Comparison of ENCODE assay signal across 8 mouse cellular contexts in genomic region chr7:24175337-24175711, GRCm38 (mm10). TPM values are rescaled to one million over a fixed set of nuclear protein-coding genes. Genes with fewer than 3 reads are reported as not detected.
DNase-seq lines count a peak whose midpoint lies in the region; ATAC-seq and TF ChIP-seq lines count a peak whose summit lies in the region.

No protein-coding gene starts in this region.

- 63% methylated on average over 6 of the region's 6 CpGs for WGBS in heart, embryonic 10.5 days
- 30% methylated on average over 6 of the region's 6 CpGs for WGBS in thymus, adult 2 months
- WGBS in liver, embryonic 12.5 days (ENCODE audit: insufficient replicate concordance): 43% methylated on average over 6 of the region's 6 CpGs
- WGBS in stomach, postnatal 0 days: 51% methylated on average over 6 of the region's 6 CpGs

- H3K36me3 ChIP-seq in heart, embryonic 10.5 days: no peaks in the 10 kb centered on the region
- H3K36me3 ChIP-seq in thymus, adult 2 months (ENCODE audit: control insufficient read depth, insufficient read depth, low read length): no peaks in the 10 kb centered on the region
- no peaks in the 10 kb centered on the region for H3K36me3 ChIP-seq in liver, embryonic 12.5 days
- H3K36me3 ChIP-seq in stomach, postnatal 0 days (ENCODE audit: control insufficient read depth, insufficient read depth, low read length): no peaks in the 10 kb centered on the region

- no peak for ATAC-seq in liver, embryonic 12.5 days
- 0 out of 2 replicates have a peak, but pooled peaks have one; percentile 8 for ATAC-seq in stomach, postnatal 0 days (ENCODE audit: low FRiP score, low TSS enrichment)

- H3K9ac ChIP-seq in liver, embryonic 12.5 days: peak overlapping the region; percentile 55; the same call in 1 of the 2 replicates
- peak overlapping the region; percentile 56; the same call in 1 of the 2 replicates for H3K9ac ChIP-seq in stomach, postnatal 0 days (ENCODE audit: low read length)

- no peak for DNase-seq in heart, embryonic 10.5 days (ENCODE audit: low spot score)
- no peak for DNase-seq in heart, postnatal 25 days (ENCODE audit: low spot score)
- no peak for DNase-seq in thymus, adult 2 months
- DNase-seq in thymus, postnatal 36 days: no peak
- no peak for DNase-seq in stomach, postnatal 0 days (ENCODE audit: low spot score)
- DNase-seq in adrenal gland, postnatal 10 days: no peak
- no peak for DNase-seq in adrenal gland, postnatal 14 days

- H3K9me3 ChIP-seq in heart, embryonic 10.5 days: no peaks in the 10 kb centered on the region
- H3K9me3 ChIP-seq in liver, embryonic 12.5 days (replicated peaks): no peaks in the 10 kb centered on the region
- H3K9me3 ChIP-seq in stomach, postnatal 0 days (ENCODE audit: control insufficient read depth, low read length): no peaks in the 10 kb centered on the region

- no peak for TF ChIP-seq EP300 in stomach, postnatal 0 days (optimal IDR thresholded peaks at IDR 0.05)

- intact Hi-C loops in heart, postnatal 25 days (cut with DNase I): no loop called here

- TF ChIP-seq CTCF in thymus, adult 2 months (IDR thresholded peaks at IDR 0.05; ENCODE audit: borderline replicate concordance, control insufficient read depth, extremely low read depth, insufficient read depth, low read length, poor library complexity): no peak
- TF ChIP-seq CTCF in stomach, postnatal 0 days (IDR thresholded peaks at IDR 0.05; ENCODE audit: low read depth): no peak

- H3K4me3 ChIP-seq in heart, embryonic 10.5 days: peak overlapping the region; percentile 72
- peak overlapping the region; percentile 64 for H3K4me3 ChIP-seq in thymus, adult 2 months (ENCODE audit: control insufficient read depth, insufficient read depth, low read length)
- peak overlapping the region; percentile 59 for H3K4me3 ChIP-seq in liver, embryonic 12.5 days
- H3K4me3 ChIP-seq in stomach, postnatal 0 days (ENCODE audit: low read depth, low read length): peak overlapping the region; percentile 61

- H3K27ac ChIP-seq in heart, embryonic 10.5 days: peak overlapping the region; percentile 90; the same call in 1 of the 2 replicates
- H3K27ac ChIP-seq in thymus, adult 2 months (ENCODE audit: control insufficient read depth, insufficient read depth, low read length): no peak overlapping the region
- no peak overlapping the region for H3K27ac ChIP-seq in liver, embryonic 12.5 days
- H3K27ac ChIP-seq in stomach, postnatal 0 days (replicated peaks): no peak overlapping the region

- H3K4me1 ChIP-seq in heart, embryonic 10.5 days: peaks cover 6% of the 10 kb centered on the region
- peaks cover 4% of the 10 kb centered on the region for H3K4me1 ChIP-seq in thymus, adult 2 months (replicated peaks; ENCODE audit: control insufficient read depth, insufficient read depth, low read length)
- H3K4me1 ChIP-seq in liver, embryonic 12.5 days: no peaks in the 10 kb centered on the region
- H3K4me1 ChIP-seq in stomach, postnatal 0 days (replicated peaks; ENCODE audit: control insufficient read depth, insufficient read depth): no peaks in the 10 kb centered on the region

- no peaks in the 10 kb centered on the region for H3K27me3 ChIP-seq in heart, embryonic 10.5 days (ENCODE audit: insufficient read depth, poor library complexity, severe bottlenecking)
- no peaks in the 10 kb centered on the region for H3K27me3 ChIP-seq in thymus, adult 2 months (ENCODE audit: control insufficient read depth, insufficient read depth, low read length)
- H3K27me3 ChIP-seq in liver, embryonic 12.5 days (replicated peaks): no peaks in the 10 kb centered on the region
- H3K27me3 ChIP-seq in stomach, postnatal 0 days (ENCODE audit: control insufficient read depth, insufficient read depth, low read length): no peaks in the 10 kb centered on the region

- peak overlapping the region; percentile 67 for H3K4me2 ChIP-seq in liver, embryonic 12.5 days
- H3K4me2 ChIP-seq in stomach, postnatal 0 days (replicated peaks; ENCODE audit: low read depth): peak overlapping the region; percentile 50

- TF ChIP-seq POLR2A in thymus, adult 2 months (IDR thresholded peaks at IDR 0.05; ENCODE audit: control insufficient read depth, extremely low read depth, insufficient read depth, low read length, poor library complexity): no peak

RNA-seq across cellular contexts. Expression of gene Zfp114, which starts 0.5 kb away (rescaled TPM):
- 4.7 and 5.0 TPM in 2 replicates for polyA plus RNA-seq in heart, embryonic 10.5 days (2016; fragmentation: Nextera tagmentation; extraction: Ambion mirVana)
- under 1 TPM; 0.14 to 0.44 TPM for total RNA-seq in heart, postnatal 25 days (2021)
- polyA plus RNA-seq in thymus, adult 2 months (2012; rRNA removed): 0.34 and 0.40 TPM in 2 replicates
- polyA plus RNA-seq in liver, embryonic 12.5 days (2016; fragmentation: Nextera tagmentation; extraction: Ambion mirVana): 1.4 and 1.5 TPM in 2 replicates
- polyA plus RNA-seq in stomach, postnatal 0 days (2015; fragmentation: Nextera tagmentation; extraction: Ambion mirVana): 1.2 and 1.4 TPM in 2 replicates
- under 1 TPM; 0.61 to 0.69 TPM for total RNA-seq in adrenal gland, postnatal 10 days (2021)
- 0.30 and 0.79 TPM in 2 replicates for total RNA-seq in adrenal gland, postnatal 14 days (2021)

RNA-seq across cellular contexts. Expression of gene Zfp111, which starts 35.9 kb away (rescaled TPM):
- 7.3 and 8.4 TPM in 2 replicates for polyA plus RNA-seq in heart, embryonic 10.5 days (2016; fragmentation: Nextera tagmentation; extraction: Ambion mirVana)
- 1 to 10 TPM; 3.6 to 4.0 TPM for total RNA-seq in heart, postnatal 25 days (2021)
- 0.89 and 1.1 TPM in 2 replicates for polyA plus RNA-seq in thymus, adult 2 months (2012; rRNA removed)
- polyA plus RNA-seq in liver, embryonic 12.5 days (2016; fragmentation: Nextera tagmentation; extraction: Ambion mirVana): 2.1 and 4.2 TPM in 2 replicates
- 3.4 and 4.0 TPM in 2 replicates for polyA plus RNA-seq in stomach, postnatal 0 days (2015; fragmentation: Nextera tagmentation; extraction: Ambion mirVana)
- total RNA-seq in adrenal gland, postnatal 10 days (2021): 10 to 100 TPM in 1 of 2 experiments, 1 to 10 TPM in 1; 9.1 to 11.1 TPM
- total RNA-seq in adrenal gland, postnatal 14 days (2021): 9.5 TPM in 2 replicates

RNA-seq across cellular contexts. Expression of gene Zfp235, which starts 41.4 kb away (rescaled TPM):
- polyA plus RNA-seq in heart, embryonic 10.5 days (2016; fragmentation: Nextera tagmentation; extraction: Ambion mirVana): 8.1 and 11.5 TPM in 2 replicates
- total RNA-seq in heart, postnatal 25 days (2021): 1 to 10 TPM; 5.1 to 5.5 TPM
- polyA plus RNA-seq in thymus, adult 2 months (2012; rRNA removed): 7.8 and 12.6 TPM in 2 replicates
- polyA plus RNA-seq in liver, embryonic 12.5 days (2016; fragmentation: Nextera tagmentation; extraction: Ambion mirVana): 5.5 and 7.1 TPM in 2 replicates
- polyA plus RNA-seq in stomach, postnatal 0 days (2015; fragmentation: Nextera tagmentation; extraction: Ambion mirVana): 8.3 TPM in 2 replicates
- total RNA-seq in adrenal gland, postnatal 10 days (2021): 1 to 10 TPM; 7.2 to 9.9 TPM
- 7.3 and 9.2 TPM in 2 replicates for total RNA-seq in adrenal gland, postnatal 14 days (2021)
